Mouse (Mus musculus) T-helper 17 cell (primary cell): Measurements from ENCODE around the gene Tomm20.
"Not testable (repeated sequence)": the region's sequence is repeated elsewhere in the genome, so short reads cannot be mapped to it uniquely, and the experiment has no call there.

Experiments used
- in situ Hi-C, 2 experiments: fragments of 300-600 bp; cut with MboI, MseI; formaldehyde crosslinking; loops; 1 replicate in 1 of 2; 2 replicates in 1 of 2; pipeline ENCODE4 v1.15.1; 2025; ENCODE audit warnings: high pct_unique_total_duplicates in 2 of 2

The Tomm20 gene

GRCm38 (mm10) chr8:126920845-126921244, 24.8 kb downstream of the Tomm20 start:
- in situ Hi-C loops, result loop anchor here (5.0 kb wide), 1 partner anchor 424 kb away; no protein-coding TSS in a partner anchor

- in situ Hi-C loops, result loop anchor here (5.0 kb wide), 1 partner anchor 423 kb away; no protein-coding TSS in a partner anchor
Measured at GRCm38 (mm10) chr8:126920386-126920785, 25.3 kb downstream of the Tomm20 start.

- in situ Hi-C loops, result loop anchor here (5.0 kb wide), 1 partner anchor 422 kb away; no protein-coding TSS in a partner anchor
Measured at GRCm38 (mm10) chr8:126919703-126920102, 25.9 kb downstream of the Tomm20 start.

GRCm38 (mm10) chr8:126919255-126919654, 26.4 kb downstream of the Tomm20 start:
- in situ Hi-C loops, result no loop called here

GRCm38 (mm10) chr8:126918356-126918755, 27.3 kb downstream of the Tomm20 start:
- in situ Hi-C loops, result no loop called here

- in situ Hi-C loops, result no loop called here
Measured at GRCm38 (mm10) chr8:126917179-126917905, 28.3 kb downstream of the Tomm20 start.

- in situ Hi-C loops, result no loop called here
Measured at GRCm38 (mm10) chr8:126916611-126917010, 29.0 kb downstream of the Tomm20 start.

GRCm38 (mm10) chr8:126914609-126915375, 30.9 kb downstream of the Tomm20 start:
- in situ Hi-C loops, result no loop called here

- in situ Hi-C loops, result not testable (repeated sequence)
Measured at GRCm38 (mm10) chr8:126914107-126914490, 31.5 kb downstream of the Tomm20 start.

GRCm38 (mm10) chr8:126913241-126914106, 32.2 kb downstream of the Tomm20 start:
- in situ Hi-C loops, result no loop called here

GRCm38 (mm10) chr8:126909371-126909802, 36.3 kb downstream of the Tomm20 start:
- in situ Hi-C loops, result loop anchor here in 1 of 2 experiments (10.0 kb wide), 1 partner anchor 215 kb away; no protein-coding TSS in a partner anchor

- in situ Hi-C loops, result loop anchor here in 1 of 2 experiments (10.0 kb wide), 1 partner anchor 214 kb away; no protein-coding TSS in a partner anchor
Measured at GRCm38 (mm10) chr8:126908805-126909204, 36.8 kb downstream of the Tomm20 start.

- in situ Hi-C loops, result loop anchor here in 1 of 2 experiments (10.0 kb wide), 1 partner anchor 213 kb away; no protein-coding TSS in a partner anchor
Measured at GRCm38 (mm10) chr8:126907968-126908367, 37.7 kb downstream of the Tomm20 start.

GRCm38 (mm10) chr8:126907374-126907773, 38.3 kb downstream of the Tomm20 start:
- in situ Hi-C loops, result loop anchor here in 1 of 2 experiments (10.0 kb wide), 1 partner anchor 213 kb away; no protein-coding TSS in a partner anchor

GRCm38 (mm10) chr8:126905387-126905786, 40.3 kb downstream of the Tomm20 start:
- in situ Hi-C loops, result loop anchor here in 1 of 2 experiments (10.0 kb wide), 1 partner anchor 211 kb away; no protein-coding TSS in a partner anchor

GRCm38 (mm10) chr8:126903927-126904326, 41.7 kb downstream of the Tomm20 start:
- in situ Hi-C loops, result loop anchor here in 1 of 2 experiments (10.0 kb wide), 1 partner anchor 209 kb away; no protein-coding TSS in a partner anchor

- in situ Hi-C loops, result loop anchor here in 1 of 2 experiments (10.0 kb wide), 1 partner anchor 209 kb away; no protein-coding TSS in a partner anchor
Measured at GRCm38 (mm10) chr8:126903224-126903895, 42.3 kb downstream of the Tomm20 start.

- in situ Hi-C loops, result loop anchor here in 1 of 2 experiments (10.0 kb wide), 1 partner anchor 207 kb away; no protein-coding TSS in a partner anchor
Measured at GRCm38 (mm10) chr8:126901612-126902011, 44.0 kb downstream of the Tomm20 start.

GRCm38 (mm10) chr8:126901049-126901448, 44.6 kb downstream of the Tomm20 start:
- in situ Hi-C loops, result loop anchor here in 1 of 2 experiments (10.0 kb wide), 1 partner anchor 206 kb away; no protein-coding TSS in a partner anchor

- in situ Hi-C loops, result loop anchor here in 1 of 2 experiments (5.0 kb wide), 1 partner anchor 313 kb away; no protein-coding TSS in a partner anchor
Measured at GRCm38 (mm10) chr8:126895133-126895532, 50.5 kb downstream of the Tomm20 start.
